Mouse (Mus musculus) ES-Bruce4 (cell line): ENCODE data around the gene Tnfrsf9. TPM values are rescaled to one million over a fixed set of nuclear protein-coding genes. Genes with fewer than 3 reads are reported as not detected.

Source experiments
- H3K27ac ChIP-seq: 2 replicates; pipeline ENCODE4 v1.5.1; 2012; ENCODE audit warnings: low read length, inconsistent platforms; ENCODE audit not compliant: insufficient read depth
- H3K27me3 ChIP-seq: 2 replicates; pipeline ENCODE4 v1.6.1; 2012; ENCODE audit warnings: mild to moderate bottlenecking, low read length, inconsistent platforms; ENCODE audit not compliant: control insufficient read depth, poor library complexity, insufficient read depth, severe bottlenecking
- H3K36me3 ChIP-seq: 2 replicates; pipeline ENCODE4 v1.6.1; 2012; ENCODE audit warnings: inconsistent platforms, mild to moderate bottlenecking, low read length, moderate library complexity; ENCODE audit not compliant: control insufficient read depth, poor library complexity, insufficient read depth, severe bottlenecking
- H3K4me1 ChIP-seq: one replicate; pipeline ENCODE4 v1.8.1; 2011; ENCODE audit warnings: low read length; ENCODE audit not compliant: control insufficient read depth, insufficient read depth
- H3K4me3 ChIP-seq: 2 replicates; pipeline ENCODE4 v1.5.1; 2011; ENCODE audit warnings: low read depth, mild to moderate bottlenecking, low read length
- H3K9ac ChIP-seq: 2 replicates; pipeline ENCODE4 v1.6.1; 2012; ENCODE audit warnings: low read depth, mild to moderate bottlenecking, inconsistent platforms; ENCODE audit not compliant: poor library complexity, severe bottlenecking
- H3K9me3 ChIP-seq: replicated peaks from 2 replicates; pipeline ENCODE4 v1.6.1; 2012; ENCODE audit warnings: mild to moderate bottlenecking, low read length, inconsistent platforms; ENCODE audit not compliant: control insufficient read depth, poor library complexity, insufficient read depth, severe bottlenecking
- CTCF ChIP-seq: IDR thresholded peaks from one replicate; pipeline ENCODE4 v1.8.1; 2011; ENCODE audit warnings: low read depth, low read length
- EP300 ChIP-seq: IDR thresholded peaks from 2 replicates; pipeline ENCODE4 v1.6.1; 2011; ENCODE audit warnings: low read depth, low read length; ENCODE audit not compliant: insufficient read depth
- POLR2A ChIP-seq: IDR thresholded peaks from one replicate; pipeline ENCODE4 v1.8.1; 2011; ENCODE audit warnings: low read length; ENCODE audit not compliant: insufficient read depth
- polyA plus RNA-seq: library from polyadenylated mRNA; stranded (reverse); fragments of >200 nt; gene quantifications from 2 replicates; pipeline ENCODE4 v1.2.4, GENCODE M21; 2011; ENCODE audit warnings: low read depth; ENCODE audit not compliant: missing spikeins, insufficient read depth, insufficient read length

Gene Tnfrsf9
- polyA plus RNA-seq, 1 experiment, result 1.6 TPM

DNA sequence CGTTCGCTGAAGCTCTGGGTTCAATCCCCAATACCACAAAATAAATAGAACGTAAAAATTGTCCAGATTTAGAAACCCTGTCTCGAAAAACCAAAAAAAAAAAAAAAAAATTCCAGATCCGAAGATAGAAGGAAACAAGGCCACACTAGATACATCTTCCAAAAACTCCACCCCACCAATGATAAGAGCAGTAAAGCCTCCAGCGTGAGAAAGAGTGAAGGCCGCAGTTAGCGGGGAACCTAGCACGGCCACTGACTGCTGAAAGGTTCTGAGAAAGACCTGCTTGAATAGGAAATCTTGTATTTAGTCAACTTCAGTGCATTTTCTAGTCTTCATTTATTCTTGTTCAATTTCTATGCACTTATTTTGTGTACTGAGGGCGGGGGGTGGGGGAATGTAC is 39.0 kb upstream of the Tnfrsf9 start:
- Histone ChIP-seq H3K4me1 (no peaks in the 10 kb centered on the region), H3K9ac (no peak overlapping the region), H3K4me3 (no peak overlapping the region), H3K27me3 (no peaks in the 10 kb centered on the region), H3K9me3 (no peaks in the 10 kb centered on the region), H3K27ac (no peak overlapping the region), H3K36me3 (no peaks in the 10 kb centered on the region)
- TF ChIP-seq CTCF, result no peak
- no peak for TF ChIP-seq POLR2A
- no peak for TF ChIP-seq EP300

DNA sequence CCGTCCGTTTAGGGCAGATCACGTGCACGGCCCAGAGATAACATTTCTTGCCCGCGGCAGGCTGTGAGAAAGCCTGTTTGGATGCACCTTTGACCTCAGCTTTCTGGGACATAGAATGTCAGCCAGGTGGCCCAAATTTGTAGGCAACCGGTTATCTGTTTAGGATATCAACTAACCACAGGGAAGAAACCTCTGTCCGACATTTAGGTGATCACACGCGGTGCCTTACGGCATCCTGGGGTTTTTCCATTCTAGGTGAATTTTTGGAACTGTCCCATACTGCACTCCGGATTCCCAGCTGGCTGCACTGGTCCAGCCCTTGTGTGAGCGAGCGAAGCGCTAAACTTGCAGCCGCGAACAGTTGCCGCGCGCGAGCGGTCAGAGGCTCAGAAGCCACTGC is 34.7 kb upstream of the Tnfrsf9 start:
- Histone ChIP-seq H3K36me3 (no peaks in the 10 kb centered on the region), H3K27me3 (no peaks in the 10 kb centered on the region), H3K9me3 (no peaks in the 10 kb centered on the region), H3K4me3 (peak overlapping the region; percentile 40), H3K4me1 (no peaks in the 10 kb centered on the region), H3K27ac (peak overlapping the region; percentile 60), H3K9ac (peak overlapping the region; percentile 59)
- TF ChIP-seq EP300, result no peak
- TF ChIP-seq POLR2A, result no peak
- no peak for TF ChIP-seq CTCF

DNA sequence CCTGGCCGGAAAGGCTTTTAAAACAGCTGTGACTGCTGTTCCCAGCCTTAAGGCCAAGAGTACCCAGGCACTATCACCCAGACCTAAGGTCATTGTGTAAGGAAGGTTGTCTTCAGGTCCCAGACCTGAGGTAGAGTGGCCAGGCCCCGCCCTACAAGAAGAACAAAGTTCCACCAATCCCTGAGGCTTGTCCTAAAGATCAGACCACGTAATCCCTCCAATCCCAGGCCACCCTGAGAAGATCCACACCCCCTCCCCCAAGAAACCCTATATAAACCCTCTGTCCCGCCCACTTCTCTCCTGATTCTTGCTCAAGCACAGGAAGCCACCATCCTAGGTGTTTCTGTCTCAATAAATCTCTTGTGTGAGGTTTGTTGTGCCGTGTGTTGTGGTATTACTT is 34.0 kb upstream of the Tnfrsf9 start:
- Histone ChIP-seq H3K9me3 (no peaks in the 10 kb centered on the region), H3K9ac (peak overlapping the region; percentile 59), H3K4me1 (no peaks in the 10 kb centered on the region), H3K4me3 (no peak overlapping the region), H3K27me3 (no peaks in the 10 kb centered on the region), H3K36me3 (no peaks in the 10 kb centered on the region), H3K27ac (peak overlapping the region; percentile 94)
- TF ChIP-seq EP300 (0 out of 2 replicates have a peak, but pooled peaks have one; percentile 36), POLR2A (no peak)

DNA sequence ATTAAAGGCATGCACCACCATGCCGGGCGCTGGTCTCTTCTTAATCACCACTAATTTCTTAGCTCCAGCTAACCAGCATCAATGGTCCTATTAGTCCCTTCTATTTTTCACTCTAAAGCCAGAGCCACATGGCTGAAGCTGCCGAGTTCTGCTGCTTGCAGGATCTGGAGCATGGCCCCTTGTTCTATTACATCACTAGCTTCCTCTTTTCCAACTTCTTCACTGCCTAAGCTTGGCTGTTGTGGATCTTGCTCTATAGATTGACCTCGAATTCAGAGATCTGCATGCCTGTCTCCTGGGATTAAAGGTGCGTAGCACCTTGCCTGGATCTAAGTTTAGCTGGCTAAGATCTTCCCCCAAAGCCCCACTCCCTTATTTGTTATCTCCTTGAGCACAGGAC is 31.7 kb upstream of the Tnfrsf9 start:
- Histone ChIP-seq H3K9me3 (no peaks in the 10 kb centered on the region), H3K27ac (no peak overlapping the region), H3K27me3 (no peaks in the 10 kb centered on the region), H3K4me3 (no peak overlapping the region), H3K36me3 (no peaks in the 10 kb centered on the region), H3K4me1 (no peaks in the 10 kb centered on the region), H3K9ac (no peak overlapping the region)
- TF ChIP-seq EP300 (no peak), CTCF (no peak), POLR2A (no peak)

DNA sequence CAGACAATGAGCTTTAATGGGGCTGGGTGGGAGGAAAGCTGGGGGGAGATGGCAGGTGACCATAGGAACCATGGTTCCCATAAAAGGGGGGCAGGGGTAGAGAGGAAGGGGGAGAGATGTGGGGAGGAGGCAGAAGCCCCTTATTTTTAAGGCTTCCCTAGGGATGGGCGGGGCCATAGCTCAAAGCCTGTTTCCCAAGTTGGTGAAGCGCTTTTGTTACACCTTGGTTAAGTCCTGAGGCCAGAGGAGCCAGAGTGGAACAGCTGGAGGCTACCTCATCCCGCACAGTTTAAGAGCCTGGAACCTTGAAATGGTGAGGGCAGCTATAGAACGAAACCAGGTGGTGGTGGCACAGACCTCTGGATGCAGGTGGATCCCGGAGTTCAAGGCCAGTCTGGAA is 26.5 kb upstream of the Tnfrsf9 start:
- TF ChIP-seq CTCF (no peak), EP300 (0 out of 2 replicates have a peak, but pooled peaks have one; percentile 42), POLR2A (no peak)
- Histone ChIP-seq H3K27me3 (no peaks in the 10 kb centered on the region), H3K36me3 (no peaks in the 10 kb centered on the region), H3K27ac (peak overlapping the region; percentile 37; the same call in 1 of the 2 replicates), H3K9me3 (no peaks in the 10 kb centered on the region), H3K9ac (no peak overlapping the region), H3K4me1 (peaks cover 7% of the 10 kb centered on the region), H3K4me3 (no peak overlapping the region)

DNA sequence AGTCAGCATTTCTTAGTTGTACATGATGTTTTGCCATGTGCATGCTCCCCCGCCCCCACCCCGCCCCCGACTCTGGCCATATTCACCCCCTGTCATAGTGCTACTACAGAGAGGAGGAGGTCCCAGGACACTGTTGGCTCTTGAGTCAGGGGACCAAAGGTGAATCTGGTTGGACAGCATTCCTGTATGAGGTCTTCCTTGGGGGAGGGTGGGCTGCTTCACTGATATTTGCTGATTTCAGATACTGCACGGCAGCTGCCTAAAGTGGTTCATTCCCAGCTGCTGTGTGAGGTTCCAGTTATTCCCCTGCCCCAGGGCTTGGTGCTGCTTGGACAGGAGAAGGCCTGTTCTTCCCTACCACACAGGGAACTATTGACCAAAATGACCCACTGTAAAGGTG is 25.9 kb upstream of the Tnfrsf9 start:
- 0 out of 2 replicates have a peak, but pooled peaks have one; percentile 51 for TF ChIP-seq EP300
- no peak for TF ChIP-seq POLR2A
- TF ChIP-seq CTCF, result no peak
- Histone ChIP-seq H3K9ac (no peak overlapping the region), H3K27me3 (no peaks in the 10 kb centered on the region), H3K36me3 (no peaks in the 10 kb centered on the region), H3K4me3 (no peak overlapping the region), H3K4me1 (peaks cover 7% of the 10 kb centered on the region), H3K27ac (no peak overlapping the region; the same call in 1 of the 2 replicates), H3K9me3 (no peaks in the 10 kb centered on the region)
